Mouse (Mus musculus) gastrocnemius, adult 8-10 months (tissue): ENCODE data around the gene Klhl11. TPM values are rescaled to one million over a fixed set of nuclear protein-coding genes. Genes with fewer than 3 reads are reported as not detected.

Experiments used
- DNase-seq, 2 experiments: peaks; one replicate each; pipeline ENCODE4 v3.0.0; 2022; ENCODE audit warnings: low spot score in 2 of 2
- microRNA-seq: library from miRNA; unstranded; fragments of <30 nt; microRNA quantifications from one replicate; pipeline ENCODE4 v1.2.0, GENCODE M21; 2022
- total RNA-seq, 4 experiments: library from RNA; stranded (reverse); gene quantifications; 2 replicates each; pipeline ENCODE4 v1.2.4; 2022

The Klhl11 gene
- total RNA-seq, 4 experiments from 2014 or later: 2.6 to 4.1 (median 3.0) TPM

GRCm38 (mm10) chr11:100414021-100414913 lies 58.3 kb downstream of the Klhl11 start, which contains the start of gene P3h4:
P3h4 (minus strand) TSS chr11:100414836.
- peak; percentile 71 for DNase-seq

GRCm38 (mm10) chr11:100413541-100413940 lies 59.0 kb downstream of the Klhl11 start:
- no peak for DNase-seq

Small RNA genes lying within 50 kb of the gene (microRNA-seq; reads per million reads assigned to microRNA genes)
- gene Gm27374: not detected
- not detected for gene Mir7116

Other genes starting within 250 kb of the Klhl11 start
- gene Krt16, start 223.8 kb downstream of the Klhl11 start, total RNA-seq: not detected
- not detected for gene Krt17, start 211.7 kb downstream of the Klhl11 start, total RNA-seq
- not detected for gene Krt42, start 202.9 kb downstream of the Klhl11 start, total RNA-seq
- gene Eif1, start 152.9 kb downstream of the Klhl11 start, total RNA-seq: 1,000 to 10,000 TPM; 1,612 to 1,857 (median 1,692) TPM
- not detected for gene Gast, start 138.3 kb downstream of the Klhl11 start, total RNA-seq
- gene Hap1, start 116.6 kb downstream of the Klhl11 start, total RNA-seq: under 1 TPM in 2 of 4 experiments, not detected in 2; 0.16 TPM
- 10 to 100 TPM; 52.8 to 86.6 (median 56.6) TPM for gene Jup, start 75.0 kb downstream of the Klhl11 start, total RNA-seq
- gene P3h4, start 57.9 kb downstream of the Klhl11 start, total RNA-seq: 1 to 10 TPM; 1.5 to 3.5 (median 2.3) TPM
- gene Fkbp10, start 57.0 kb downstream of the Klhl11 start, total RNA-seq: 1 to 10 TPM; 1.1 to 3.3 (median 2.9) TPM
- gene Nt5c3b, start 30.9 kb downstream of the Klhl11 start, total RNA-seq: 1 to 10 TPM; 6.2 to 8.4 (median 7.7) TPM
- under 1 TPM; 0.13 to 0.39 (median 0.33) TPM for gene Klhl10, start 30.8 kb downstream of the Klhl11 start, total RNA-seq
- 1 to 10 TPM; 6.9 to 8.5 (median 8.0) TPM for gene Acly, start 55.3 kb upstream of the Klhl11 start, total RNA-seq
- gene Ttc25, start 72.9 kb upstream of the Klhl11 start, total RNA-seq: under 1 TPM; 0.09 to 0.51 (median 0.24) TPM
- 1 to 10 TPM; 2.3 to 5.5 (median 4.2) TPM for gene Cnp, start 102.2 kb upstream of the Klhl11 start, total RNA-seq
- gene Nkiras2, start 146.5 kb upstream of the Klhl11 start, total RNA-seq: 10 to 100 TPM; 18.1 to 18.9 (median 18.6) TPM
- 100 to 1,000 TPM in 2 of 4 experiments, 10 to 100 TPM in 2; 79.4 to 106 (median 95.5) TPM for gene Dnajc7, start 147.4 kb upstream of the Klhl11 start, total RNA-seq
- gene Zfp385c, start 219.7 kb upstream of the Klhl11 start, total RNA-seq: under 1 TPM in 2 of 4 experiments, not detected in 2; 0.11 to 0.58 TPM
- under 1 TPM; 0.27 to 0.70 (median 0.28) TPM for gene Dhx58, start 231.5 kb upstream of the Klhl11 start, total RNA-seq
- 10 to 100 TPM in 2 of 4 experiments, 1 to 10 TPM in 2; 9.0 to 11.1 (median 10.1) TPM for gene Kat2a, start 239.7 kb upstream of the Klhl11 start, total RNA-seq
- not detected for gene Hspb9, start 241.1 kb upstream of the Klhl11 start, total RNA-seq